ENCODE assay signal across 11 mouse cellular contexts in the genomic region with DNA sequence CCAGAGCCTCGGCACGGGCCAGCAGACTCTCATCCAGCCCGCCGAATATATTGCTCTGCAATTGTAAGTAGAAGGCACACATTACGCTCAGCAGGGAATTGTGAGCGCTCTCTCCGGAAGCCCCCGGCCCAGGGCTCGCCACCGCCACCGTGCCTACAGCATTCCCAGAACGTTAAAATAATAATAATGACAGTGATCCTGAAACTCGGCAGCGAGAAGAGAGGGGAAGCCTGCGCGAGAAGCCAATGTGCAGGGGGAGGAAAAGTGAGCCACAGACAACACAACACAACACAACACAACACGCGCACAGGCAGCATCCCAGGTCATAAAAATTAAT. TPM values are rescaled to one million over a fixed set of nuclear protein-coding genes. Genes with fewer than 3 reads are reported as not detected.
DNase-seq lines count a peak whose midpoint lies in the region; ATAC-seq and TF ChIP-seq lines count a peak whose summit lies in the region.
"Had no signal": no experiment of that assay in that cellular context is flagged by ENCODE, and none has a peak within 500 bp of the region (broad histone marks: within the 10 kb centered on the region; RNA-seq: fewer than 3 reads in every experiment).

No protein-coding gene starts in this region.

- H3K4me2 ChIP-seq in heart, embryonic 12.5 days, result peak overlapping the region; percentile 90
- peak overlapping the region; percentile 76 for H3K4me2 ChIP-seq in hindbrain, embryonic 13.5 days
- H3K4me2 ChIP-seq in midbrain, embryonic 13.5 days (replicated peaks), result peak overlapping the region; percentile 80

- peaks cover 82% of the 10 kb centered on the region for H3K27me3 ChIP-seq in heart, embryonic 12.5 days (replicated peaks)
- H3K27me3 ChIP-seq in hindbrain, embryonic 13.5 days, result peaks cover 87% of the 10 kb centered on the region
- peaks cover 88% of the 10 kb centered on the region for H3K27me3 ChIP-seq in midbrain, embryonic 13.5 days

- intact Hi-C loops in heart, postnatal 14 days (cut with DNase I), result no loop called here

- peaks cover 38% of the 10 kb centered on the region for H3K4me1 ChIP-seq in heart, embryonic 12.5 days (replicated peaks)
- H3K4me1 ChIP-seq in ES-E14 (ENCODE audit: control insufficient read depth in 2 of 2, insufficient read depth in 2 of 2, low read length in 2 of 2, poor library complexity in 1 of 2), result peaks cover 2 to 11% of the 10 kb centered on the region in 2 experiments; a peak in 2 of 4 replicates
- H3K4me1 ChIP-seq in hindbrain, embryonic 13.5 days (replicated peaks), result peaks cover 42% of the 10 kb centered on the region
- peaks cover 40% of the 10 kb centered on the region for H3K4me1 ChIP-seq in midbrain, embryonic 13.5 days (replicated peaks)

- ATAC-seq in heart, embryonic 12.5 days (ENCODE audit: insufficient number of reproducible peaks, low FRiP score), result no peak
- ATAC-seq in hindbrain, embryonic 13.5 days (ENCODE audit: low FRiP score), result no peak
- ATAC-seq in midbrain, embryonic 13.5 days, result peak; percentile 1; the same call in 1 of the 2 replicates

- no peak overlapping the region for H3K27ac ChIP-seq in heart, embryonic 12.5 days (ENCODE audit: poor library complexity, severe bottlenecking)
- no peak overlapping the region for H3K27ac ChIP-seq in ES-E14 (ENCODE audit: insufficient read depth, low read depth, low read length, poor library complexity, severe bottlenecking)
- H3K27ac ChIP-seq in hindbrain, embryonic 13.5 days, result peak overlapping the region; percentile 78
- peak overlapping the region; percentile 80 for H3K27ac ChIP-seq in midbrain, embryonic 13.5 days

- in situ Hi-C loops in ES-E14 (cut with MboI; ENCODE audit: low sequenced_read_pairs in 2 of 2, unreplicated experiment in 2 of 2), result no loop called here

- H3K4me3 ChIP-seq in heart, embryonic 12.5 days, result peak overlapping the region; percentile 53
- peak overlapping the region; percentile 57 to 76 for H3K4me3 ChIP-seq in ES-E14 (ENCODE audit: insufficient read depth in 1 of 2, low read depth in 1 of 2, low read length in 2 of 2, poor library complexity in 1 of 2, severe bottlenecking in 1 of 2)
- H3K4me3 ChIP-seq in hindbrain, embryonic 13.5 days, result peak overlapping the region; percentile 50
- peak overlapping the region; percentile 48 for H3K4me3 ChIP-seq in midbrain, embryonic 13.5 days (replicated peaks)

- WGBS in heart, embryonic 12.5 days, result under 1% methylated on average over 18 of the region's 18 CpGs
- under 1% methylated on average over 18 of the region's 18 CpGs for WGBS in hindbrain, embryonic 13.5 days
- WGBS in midbrain, embryonic 13.5 days, result under 1% methylated on average over 18 of the region's 18 CpGs

- no peaks in the 10 kb centered on the region for H3K9me3 ChIP-seq in heart, embryonic 12.5 days (replicated peaks)
- no peaks in the 10 kb centered on the region for H3K9me3 ChIP-seq in ES-E14 (ENCODE audit: control insufficient read depth, insufficient read depth, low read depth, low read length)
- no peaks in the 10 kb centered on the region for H3K9me3 ChIP-seq in hindbrain, embryonic 13.5 days
- no peaks in the 10 kb centered on the region for H3K9me3 ChIP-seq in midbrain, embryonic 13.5 days

- H3K9ac ChIP-seq in heart, embryonic 12.5 days, result no peak overlapping the region
- no peak overlapping the region for H3K9ac ChIP-seq in ES-E14 (ENCODE audit: insufficient read depth, low read depth, low read length, poor library complexity, severe bottlenecking)
- H3K9ac ChIP-seq in hindbrain, embryonic 13.5 days, result peak overlapping the region; percentile 69
- H3K9ac ChIP-seq in midbrain, embryonic 13.5 days (replicated peaks), result peak overlapping the region; percentile 64

- no peak for DNase-seq in heart, postnatal 14 days
- no peak for DNase-seq in ES-E14 (ENCODE audit: low read depth, low spot score)
- no peak for DNase-seq in right cerebral cortex, adult 18-20 months
- no peak for DNase-seq in ovary, postnatal 14 days (ENCODE audit: low spot score)
- DNase-seq in right cerebral cortex, adult 2 months (ENCODE audit: low spot score in 2 of 2), result no peak

- H3K36me3 ChIP-seq in heart, embryonic 12.5 days, result no peaks in the 10 kb centered on the region
- no peaks in the 10 kb centered on the region for H3K36me3 ChIP-seq in ES-E14 (ENCODE audit: control insufficient read depth, insufficient read depth, low read length, poor library complexity, severe bottlenecking)
- H3K36me3 ChIP-seq in hindbrain, embryonic 13.5 days, result no peaks in the 10 kb centered on the region
- H3K36me3 ChIP-seq in midbrain, embryonic 13.5 days, result no peaks in the 10 kb centered on the region

TF ChIP-seq in ES-E14, 5 proteins besides CTCF, POLR2A, EP300 and RAD21:
- TF ChIP-seq HCFC1 (IDR thresholded peaks at IDR 0.05; ENCODE audit: borderline replicate concordance, insufficient read depth, low read length) (no peak), ZC3H11A (IDR thresholded peaks at IDR 0.05; ENCODE audit: borderline replicate concordance, low read depth, low read length) (no peak), CHD2 (IDR thresholded peaks at IDR 0.05; ENCODE audit: low read depth, low read length) (no peak), ZNF384 (IDR thresholded peaks at IDR 0.05; ENCODE audit: low read depth, low read length) (no peak), MAFK (IDR thresholded peaks at IDR 0.05; ENCODE audit: insufficient read depth, low read depth, low read length) (no peak)

RNA-seq across cellular contexts. Expression of gene Pou4f2, which starts 0.9 kb away (rescaled TPM):
- not detected in 2 replicates for polyA plus RNA-seq in heart, embryonic 12.5 days (2016; fragmentation: Nextera tagmentation; extraction: Ambion mirVana)
- not detected for total RNA-seq in heart, postnatal 14 days (2021)
- total RNA-seq in ES-E14 (2012; rRNA removed), result 0.85 and 1.2 TPM in 2 replicates
- 4.9 and 5.3 TPM in 2 replicates for polyA plus RNA-seq in hindbrain, embryonic 13.5 days (2015; fragmentation: Nextera tagmentation; extraction: Ambion mirVana)
- 8.0 and 9.9 TPM in 2 replicates for polyA plus RNA-seq in midbrain, embryonic 13.5 days (2015; fragmentation: Nextera tagmentation; extraction: Ambion mirVana)
- total RNA-seq: left cerebral cortex, postnatal 10 days; monocyte, adult 5-6 weeks had no signal
- polyA plus RNA-seq: gonadal fat pad, adult 2 months had no signal

Comparison
In these comparisons a context has a peak if more than half of its experiments do, and no peak if none do; other contexts are left out.
1. H3K27ac ChIP-seq: peak in hindbrain, embryonic 13.5 days (single experiment) and midbrain, embryonic 13.5 days (single experiment); none in heart, embryonic 12.5 days (single experiment) and ES-E14 (single experiment).
2. H3K9ac ChIP-seq: peak in hindbrain, embryonic 13.5 days (single experiment) and midbrain, embryonic 13.5 days (single experiment); none in heart, embryonic 12.5 days (single experiment) and ES-E14 (single experiment).
3. Peak in every context shown above with its lines, with median percentiles within 50 percentile points of each other: H3K4me2 ChIP-seq and H3K4me3 ChIP-seq.